Mouse (Mus musculus) hindbrain, embryonic 15.5 days (tissue): ENCODE results near the gene Vrk3. TPM values are rescaled to one million over a fixed set of nuclear protein-coding genes. Genes with fewer than 3 reads are reported as not detected.
A peak's percentile ranks its signal among the peaks of the same experiment; 100 is the strongest.

Experiments used
- ATAC-seq: fragments of 200-750 bp; cut with Nextera tagmentation; 2 replicates; pipeline ENCODE4 v1.8.0; 2017; ENCODE audit warnings: low read depth, moderate number of reproducible peaks, moderate TSS enrichment; ENCODE audit not compliant: low FRiP score
- H3K27ac ChIP-seq: fragments of 300-500 bp; sonication (generic); replicated peaks from 2 replicates; pipeline ENCODE4 v1.5.1; 2015; ENCODE audit warnings: mild to moderate bottlenecking, inconsistent platforms
- H3K27me3 ChIP-seq: fragments of 300-500 bp; sonication (generic); 2 replicates; pipeline ENCODE4 v1.6.1; 2015; ENCODE audit warnings: control low read depth, inconsistent platforms
- H3K36me3 ChIP-seq: fragments of 300-500 bp; sonication (generic); 2 replicates; pipeline ENCODE4 v1.6.1; 2015; ENCODE audit warnings: control low read depth, inconsistent platforms
- H3K4me1 ChIP-seq: fragments of 300-500 bp; sonication (generic); replicated peaks from 2 replicates; pipeline ENCODE4 v1.6.1; 2015; ENCODE audit warnings: control low read depth, inconsistent platforms
- H3K4me2 ChIP-seq: fragments of 300-500 bp; sonication (generic); 2 replicates; pipeline ENCODE4 v1.6.1; 2015; ENCODE audit warnings: moderate library complexity, mild to moderate bottlenecking, inconsistent platforms
- H3K4me3 ChIP-seq: fragments of 300-500 bp; sonication (generic); 2 replicates; pipeline ENCODE4 v1.5.1; 2015; ENCODE audit warnings: mild to moderate bottlenecking, inconsistent platforms
- H3K9ac ChIP-seq: fragments of 300-500 bp; sonication (generic); 2 replicates; pipeline ENCODE4 v1.6.1; 2015; ENCODE audit warnings: inconsistent platforms
- H3K9me3 ChIP-seq: fragments of 300-500 bp; sonication (generic); 2 replicates; pipeline ENCODE4 v1.6.1; 2016; ENCODE audit warnings: control low read depth, inconsistent platforms
- WGBS: fragments of 180-500 bp; shearing (Covaris S2); methylation state at CpG from one replicate; pipeline ENCODE4 v1.1.7; 2015; 5-methylcytosine and 5-hydroxymethylcytosine counted together
- polyA plus RNA-seq: library from polyadenylated mRNA; unstranded; fragments of >200 nt; fragmentation: Nextera tagmentation; extraction: Ambion mirVana; gene quantifications from 2 replicates; pipeline ENCODE4 v1.2.1, GENCODE M21; 2015

The Vrk3 gene
- polyA plus RNA-seq, 1 experiment from 2014 or later: 32.4 TPM

DNA sequence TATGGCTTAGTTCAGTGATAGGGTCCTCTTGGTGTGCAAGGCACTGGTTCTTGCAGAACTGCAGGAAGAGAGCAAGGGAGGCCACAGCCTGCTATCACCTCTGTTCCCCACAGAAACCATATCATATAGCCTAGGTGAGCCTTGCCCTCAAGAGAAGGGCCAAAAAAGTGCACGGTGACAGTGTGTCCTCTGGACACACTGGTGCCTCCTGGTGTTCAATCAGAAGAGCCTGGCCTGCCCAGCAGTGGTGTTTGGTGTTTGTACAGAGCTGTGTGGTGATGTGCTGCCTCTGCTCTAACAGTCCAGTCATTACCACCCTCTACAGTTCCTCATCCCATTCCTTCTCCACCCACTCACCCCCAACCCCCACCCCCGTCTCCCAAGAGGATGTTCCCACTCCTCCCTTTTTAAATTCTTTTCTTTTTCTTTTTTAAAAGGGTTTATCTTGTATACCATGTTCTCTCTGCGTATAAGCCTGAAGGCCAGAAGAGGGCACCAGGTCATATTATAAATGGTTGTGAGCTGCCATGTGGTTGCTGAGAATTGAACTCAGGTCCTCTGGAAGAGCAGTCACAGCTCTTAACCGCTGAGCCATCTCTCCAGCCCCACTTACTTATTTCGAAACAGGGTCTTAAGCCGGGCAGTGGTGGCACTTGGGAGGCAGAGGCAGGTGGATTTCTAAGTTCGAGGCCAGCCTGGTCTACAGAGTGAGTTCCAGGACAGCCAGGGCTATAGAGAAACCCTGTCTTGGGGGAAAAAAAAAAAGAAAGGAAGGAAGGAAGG, 73.6 kb downstream of the Vrk3 start:
- Histone ChIP-seq H3K36me3 (no peaks in the 10 kb centered on the region), H3K9me3 (no peaks in the 10 kb centered on the region), H3K4me1 (peaks cover 52% of the 10 kb centered on the region), H3K4me2 (no peak overlapping the region), H3K27ac (no peak overlapping the region), H3K4me3 (no peak overlapping the region), H3K27me3 (no peaks in the 10 kb centered on the region), H3K9ac (no peak overlapping the region)
- ATAC-seq: no peak
- 87% methylated on average over 7 of the region's 7 CpGs for WGBS

GRCm38 (mm10) chr7:44823409-44823808, 75.2 kb downstream of the Vrk3 start:
- H3K27ac ChIP-seq: no peak overlapping the region
- H3K36me3 ChIP-seq: no peaks in the 10 kb centered on the region
- no peak overlapping the region for H3K4me2 ChIP-seq
- H3K4me1 ChIP-seq: peaks cover 37% of the 10 kb centered on the region
- 39% methylated on average over 7 of the region's 7 CpGs for WGBS
- no peaks in the 10 kb centered on the region for H3K27me3 ChIP-seq
- H3K9me3 ChIP-seq: no peaks in the 10 kb centered on the region
- H3K9ac ChIP-seq: no peak overlapping the region
- H3K4me3 ChIP-seq: no peak overlapping the region
- ATAC-seq: no peak

DNA sequence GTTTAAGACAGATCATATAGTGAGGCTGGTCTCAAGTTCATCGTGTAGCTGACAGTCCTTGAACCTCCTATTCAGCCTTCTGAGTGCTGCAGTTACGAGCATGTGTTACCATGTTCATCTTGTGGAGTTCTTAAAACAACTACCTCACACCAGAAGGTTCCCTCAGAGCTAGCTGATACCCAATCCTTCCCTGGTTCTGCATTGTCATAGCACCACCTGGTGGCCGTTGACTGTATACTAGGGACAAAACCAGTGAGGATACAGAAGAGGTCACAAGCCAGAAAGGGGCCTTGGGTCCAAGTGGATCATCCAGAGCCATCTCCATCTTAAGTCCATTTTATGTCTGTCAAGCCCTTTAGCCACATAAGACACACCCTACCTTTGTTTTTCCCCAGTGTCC, 76.7 kb downstream of the Vrk3 start:
- peaks cover 12% of the 10 kb centered on the region for H3K36me3 ChIP-seq
- peaks cover 23% of the 10 kb centered on the region for H3K4me1 ChIP-seq
- H3K4me2 ChIP-seq: no peak overlapping the region
- ATAC-seq: peak; percentile 68
- 22% methylated on average over 3 of the region's 3 CpGs for WGBS
- H3K9me3 ChIP-seq: no peaks in the 10 kb centered on the region
- no peak overlapping the region for H3K9ac ChIP-seq
- H3K27me3 ChIP-seq: no peaks in the 10 kb centered on the region
- H3K4me3 ChIP-seq: no peak overlapping the region
- no peak overlapping the region for H3K27ac ChIP-seq

GRCm38 (mm10) chr7:44826771-44827170, 78.6 kb downstream of the Vrk3 start:
- no peak overlapping the region for H3K4me2 ChIP-seq
- 94% methylated on average over 3 of the region's 3 CpGs for WGBS
- H3K27me3 ChIP-seq: no peaks in the 10 kb centered on the region
- peaks cover 30% of the 10 kb centered on the region for H3K36me3 ChIP-seq
- no peak overlapping the region for H3K27ac ChIP-seq
- no peak for ATAC-seq
- peaks cover 14% of the 10 kb centered on the region; the same call in 1 of the 2 replicates for H3K4me1 ChIP-seq
- H3K9me3 ChIP-seq: no peaks in the 10 kb centered on the region
- H3K4me3 ChIP-seq: no peak overlapping the region
- H3K9ac ChIP-seq: no peak overlapping the region

Other genes starting within 250 kb of the Vrk3 start
- gene Mybpc2, start 223.8 kb upstream of the Vrk3 start, polyA plus RNA-seq: 0.10 and 0.18 TPM in 2 replicates
- not detected in 2 replicates for gene Spib, start 216.3 kb upstream of the Vrk3 start, polyA plus RNA-seq
- 27.5 and 29.4 TPM in 2 replicates for gene Pold1, start 199.6 kb upstream of the Vrk3 start, polyA plus RNA-seq
- 60.3 and 70.4 TPM in 2 replicates for gene Nr1h2, start 194.5 kb upstream of the Vrk3 start, polyA plus RNA-seq
- 2.1 and 2.2 TPM in 2 replicates for gene Napsa, start 176.0 kb upstream of the Vrk3 start, polyA plus RNA-seq
- gene Kcnc3, start 157.7 kb upstream of the Vrk3 start, polyA plus RNA-seq: 6.7 and 6.8 TPM in 2 replicates
- gene Myh14, start 77.6 kb upstream of the Vrk3 start, polyA plus RNA-seq: 3.3 and 4.4 TPM in 2 replicates
- not detected in 2 replicates for gene Izumo2, start 39.7 kb upstream of the Vrk3 start, polyA plus RNA-seq
- 1.2 and 1.3 TPM in 2 replicates for gene Zfp473, start 2.6 kb downstream of the Vrk3 start, polyA plus RNA-seq
- 45.8 and 49.5 TPM in 2 replicates for gene Nup62, start 67.7 kb downstream of the Vrk3 start, polyA plus RNA-seq
- gene Il4i1, start 68.0 kb downstream of the Vrk3 start, polyA plus RNA-seq: 1.0 and 1.3 TPM in 2 replicates
- gene Atf5, start 68.2 kb downstream of the Vrk3 start, polyA plus RNA-seq: 3.9 and 4.0 TPM in 2 replicates
- gene Akt1s1, start 100.6 kb downstream of the Vrk3 start, polyA plus RNA-seq: 90.1 and 99.1 TPM in 2 replicates
- 109 and 118 TPM in 2 replicates for gene Tbc1d17, start 100.7 kb downstream of the Vrk3 start, polyA plus RNA-seq
- 29.1 and 30.6 TPM in 2 replicates for gene Pnkp, start 108.7 kb downstream of the Vrk3 start, polyA plus RNA-seq
- gene Ptov1, start 121.4 kb downstream of the Vrk3 start, polyA plus RNA-seq: 460 and 518 TPM in 2 replicates
- 145 and 164 TPM in 2 replicates for gene Med25, start 144.3 kb downstream of the Vrk3 start, polyA plus RNA-seq
- 20.1 and 20.8 TPM in 2 replicates for gene Fuz, start 147.7 kb downstream of the Vrk3 start, polyA plus RNA-seq
- 130 and 132 TPM in 2 replicates for gene Ap2a1, start 181.1 kb downstream of the Vrk3 start, polyA plus RNA-seq
- gene Tsks, start 194.8 kb downstream of the Vrk3 start, polyA plus RNA-seq: 0.10 and 0.14 TPM in 2 replicates
- gene Cpt1c, start 226.4 kb downstream of the Vrk3 start, polyA plus RNA-seq: 56.1 and 58.1 TPM in 2 replicates
- gene Prmt1, start 238.2 kb downstream of the Vrk3 start, polyA plus RNA-seq: 584 and 590 TPM in 2 replicates
- gene Irf3, start 249.2 kb downstream of the Vrk3 start, polyA plus RNA-seq: 57.4 and 58.1 TPM in 2 replicates